Mouse (Mus musculus) hindbrain, embryonic 15.5 days (tissue): ENCODE data around the gene Abhd17a. TPM values are rescaled to one million over a fixed set of nuclear protein-coding genes. Genes with fewer than 3 reads are reported as not detected.
A peak's percentile ranks its signal among the peaks of the same experiment; 100 is the strongest.

ENCODE experiments used
- ATAC-seq: fragments of 200-750 bp; cut with Nextera tagmentation; 2 replicates; pipeline ENCODE4 v1.8.0; 2017; ENCODE audit warnings: low read depth, moderate number of reproducible peaks, moderate TSS enrichment; ENCODE audit not compliant: low FRiP score
- H3K27ac ChIP-seq: fragments of 300-500 bp; sonication (generic); replicated peaks from 2 replicates; pipeline ENCODE4 v1.5.1; 2015; ENCODE audit warnings: mild to moderate bottlenecking, inconsistent platforms
- H3K27me3 ChIP-seq: fragments of 300-500 bp; sonication (generic); 2 replicates; pipeline ENCODE4 v1.6.1; 2015; ENCODE audit warnings: control low read depth, inconsistent platforms
- H3K36me3 ChIP-seq: fragments of 300-500 bp; sonication (generic); 2 replicates; pipeline ENCODE4 v1.6.1; 2015; ENCODE audit warnings: control low read depth, inconsistent platforms
- H3K4me1 ChIP-seq: fragments of 300-500 bp; sonication (generic); replicated peaks from 2 replicates; pipeline ENCODE4 v1.6.1; 2015; ENCODE audit warnings: control low read depth, inconsistent platforms
- H3K4me2 ChIP-seq: fragments of 300-500 bp; sonication (generic); 2 replicates; pipeline ENCODE4 v1.6.1; 2015; ENCODE audit warnings: moderate library complexity, mild to moderate bottlenecking, inconsistent platforms
- H3K4me3 ChIP-seq: fragments of 300-500 bp; sonication (generic); 2 replicates; pipeline ENCODE4 v1.5.1; 2015; ENCODE audit warnings: mild to moderate bottlenecking, inconsistent platforms
- H3K9ac ChIP-seq: fragments of 300-500 bp; sonication (generic); 2 replicates; pipeline ENCODE4 v1.6.1; 2015; ENCODE audit warnings: inconsistent platforms
- H3K9me3 ChIP-seq: fragments of 300-500 bp; sonication (generic); 2 replicates; pipeline ENCODE4 v1.6.1; 2016; ENCODE audit warnings: control low read depth, inconsistent platforms
- WGBS: fragments of 180-500 bp; shearing (Covaris S2); methylation state at CpG from one replicate; pipeline ENCODE4 v1.1.7; 2015; 5-methylcytosine and 5-hydroxymethylcytosine counted together
- polyA plus RNA-seq: library from polyadenylated mRNA; unstranded; fragments of >200 nt; fragmentation: Nextera tagmentation; extraction: Ambion mirVana; gene quantifications from 2 replicates; pipeline ENCODE4 v1.2.1, GENCODE M21; 2015

Abhd17a gene
- polyA plus RNA-seq, 1 experiment from 2014 or later = 159 TPM

- Histone ChIP-seq H3K9me3 (no peaks in the 10 kb centered on the region), H3K4me2 (no peak overlapping the region), H3K4me3 (no peak overlapping the region), H3K4me1 (peaks cover 53% of the 10 kb centered on the region), H3K27me3 (no peaks in the 10 kb centered on the region), H3K36me3 (peaks cover 7% of the 10 kb centered on the region; the same call in 1 of the 2 replicates), H3K9ac (no peak overlapping the region), H3K27ac (no peak overlapping the region)
- ATAC-seq = no peak
- WGBS = 75% methylated on average over 2 of the region's 2 CpGs
These were observed 17.7 kb downstream of the Abhd17a start for GRCm38 (mm10) chr10:80572477-80572876.

GRCm38 (mm10) chr10:80570871-80571836, 19.0 kb downstream of the Abhd17a start:
- Histone ChIP-seq H3K27me3 (no peaks in the 10 kb centered on the region), H3K27ac (peak overlapping the region; percentile 45), H3K9me3 (no peaks in the 10 kb centered on the region), H3K4me3 (peak overlapping the region; percentile 3; the same call in 1 of the 2 replicates), H3K4me1 (peaks cover 62% of the 10 kb centered on the region), H3K9ac (0 out of 2 replicates have a peak overlapping the region, but pooled peaks have one; percentile 11), H3K36me3 (peaks cover 7% of the 10 kb centered on the region; the same call in 1 of the 2 replicates), H3K4me2 (peak overlapping the region; percentile 44)
- WGBS = 17% methylated on average over 30 of the region's 30 CpGs
- ATAC-seq = no peak

DNA sequence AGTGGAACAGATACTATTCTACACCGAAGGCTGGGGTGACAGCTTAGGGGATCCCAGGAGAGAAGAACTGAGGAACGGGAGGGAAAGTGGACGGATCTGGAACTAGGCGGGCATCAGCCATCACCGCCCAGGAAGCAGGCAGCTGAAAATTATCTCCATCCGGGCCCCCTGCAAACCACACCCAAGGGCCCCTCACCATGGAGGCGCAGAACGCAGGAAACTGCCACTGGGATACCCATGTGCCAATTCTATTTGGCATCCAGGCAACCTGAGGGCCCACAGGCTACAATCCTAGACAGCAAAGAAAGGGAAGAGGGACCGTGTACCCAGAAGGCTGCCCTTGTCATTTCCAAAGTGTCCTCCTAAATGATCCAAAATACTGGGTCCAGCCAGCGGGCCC, 19.7 kb downstream of the Abhd17a start:
- H3K27me3 ChIP-seq = no peaks in the 10 kb centered on the region
- H3K9ac ChIP-seq = 0 out of 2 replicates have a peak overlapping the region, but pooled peaks have one; percentile 11
- peaks cover 57% of the 10 kb centered on the region for H3K4me1 ChIP-seq
- no peak overlapping the region for H3K4me3 ChIP-seq
- no peaks in the 10 kb centered on the region for H3K9me3 ChIP-seq
- ATAC-seq = no peak
- H3K4me2 ChIP-seq = peak overlapping the region; percentile 44; the same call in 1 of the 2 replicates
- peaks cover 7% of the 10 kb centered on the region; the same call in 1 of the 2 replicates for H3K36me3 ChIP-seq
- peak overlapping the region; percentile 45; the same call in 1 of the 2 replicates for H3K27ac ChIP-seq
- WGBS = 88% methylated on average over 10 of the region's 10 CpGs

- 44% methylated on average over 10 of the region's 10 CpGs for WGBS
- Histone ChIP-seq H3K27ac (no peak overlapping the region), H3K4me1 (peaks cover 50% of the 10 kb centered on the region), H3K4me3 (no peak overlapping the region), H3K9ac (no peak overlapping the region), H3K36me3 (peaks cover 7% of the 10 kb centered on the region; the same call in 1 of the 2 replicates), H3K9me3 (no peaks in the 10 kb centered on the region), H3K4me2 (no peak overlapping the region), H3K27me3 (no peaks in the 10 kb centered on the region)
- ATAC-seq = no peak
These were observed 20.5 kb downstream of the Abhd17a start for GRCm38 (mm10) chr10:80569664-80570066.

GRCm38 (mm10) chr10:80568876-80569275, 21.3 kb downstream of the Abhd17a start:
- ATAC-seq = no peak
- Histone ChIP-seq H3K27ac (no peak overlapping the region), H3K4me2 (no peak overlapping the region), H3K9ac (no peak overlapping the region), H3K4me3 (no peak overlapping the region), H3K9me3 (no peaks in the 10 kb centered on the region), H3K36me3 (peaks cover 7% of the 10 kb centered on the region; the same call in 1 of the 2 replicates), H3K27me3 (no peaks in the 10 kb centered on the region), H3K4me1 (peaks cover 43% of the 10 kb centered on the region)
- 96% methylated on average over 29 of the region's 29 CpGs for WGBS

- Histone ChIP-seq H3K4me3 (peak overlapping the region; percentile 10; the same call in 1 of the 2 replicates), H3K9ac (no peak overlapping the region), H3K27ac (peak overlapping the region; percentile 60), H3K36me3 (peaks cover 7% of the 10 kb centered on the region; the same call in 1 of the 2 replicates), H3K9me3 (no peaks in the 10 kb centered on the region), H3K27me3 (no peaks in the 10 kb centered on the region), H3K4me2 (peak overlapping the region; percentile 42), H3K4me1 (peaks cover 46% of the 10 kb centered on the region)
- ATAC-seq = peak; percentile 32
- WGBS = 11% methylated on average over 17 of the region's 17 CpGs
These were observed 23.6 kb downstream of the Abhd17a start for GRCm38 (mm10) chr10:80566375-80567092.

DNA sequence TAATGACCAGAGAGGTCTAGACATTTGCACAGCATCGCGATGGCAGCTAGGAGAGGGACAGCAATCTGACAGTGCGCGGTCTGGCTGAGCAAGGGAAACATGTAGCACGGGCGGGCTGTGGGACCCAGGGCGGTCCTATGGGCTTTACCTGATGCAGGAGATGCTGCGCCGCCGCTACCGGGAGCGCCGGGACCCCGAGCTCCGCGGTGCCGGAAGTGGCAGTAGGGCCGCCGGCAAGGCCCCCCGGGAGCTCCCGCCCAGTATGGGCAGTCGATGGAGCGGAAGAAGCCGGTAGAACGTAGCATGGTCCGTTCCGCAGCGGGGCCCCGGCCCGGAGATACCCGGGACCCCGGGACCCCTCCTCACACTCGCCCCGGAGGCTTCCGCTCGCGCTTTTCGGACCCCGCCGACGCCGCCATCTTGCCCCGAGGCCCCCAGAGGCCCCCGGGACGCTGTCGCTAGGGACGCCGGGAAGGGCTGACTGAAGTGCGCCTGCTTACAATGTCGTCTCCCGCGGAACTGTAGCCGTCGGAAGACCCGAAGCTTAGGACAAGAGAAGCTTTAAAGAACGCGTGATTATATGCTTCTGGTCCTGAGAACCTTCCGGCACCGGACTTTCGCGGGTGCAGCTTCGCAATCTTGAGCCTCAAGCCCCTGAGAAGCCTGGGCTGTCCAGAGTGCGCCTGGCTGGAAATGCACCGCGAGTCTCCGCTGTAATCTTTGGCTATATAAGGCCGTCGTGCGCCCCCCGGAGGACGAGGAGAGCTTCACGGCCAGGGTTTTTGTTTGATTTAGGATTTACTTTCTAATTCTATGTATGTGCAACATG, 28.8 kb downstream of the Abhd17a start, which contains the start of gene Rexo1:
Gene Rexo1, minus strand, starts transcription at position 445 of the 829 bp plus-strand sequence.
- WGBS = under 1% methylated on average over 66 of the region's 72 CpGs
- Histone ChIP-seq H3K9me3 (no peaks in the 10 kb centered on the region), H3K36me3 (no peaks in the 10 kb centered on the region), H3K27me3 (no peaks in the 10 kb centered on the region), H3K4me2 (peak within 1 kb of the TSS; percentile 79), H3K4me1 (peaks cover 53% of the 10 kb centered on the region), H3K9ac (peak within 1 kb of the TSS; percentile 87), H3K4me3 (peak within 1 kb of the TSS; percentile 80), H3K27ac (peak within 1 kb of the TSS; percentile 97)
- ATAC-seq = peak; percentile 83

DNA sequence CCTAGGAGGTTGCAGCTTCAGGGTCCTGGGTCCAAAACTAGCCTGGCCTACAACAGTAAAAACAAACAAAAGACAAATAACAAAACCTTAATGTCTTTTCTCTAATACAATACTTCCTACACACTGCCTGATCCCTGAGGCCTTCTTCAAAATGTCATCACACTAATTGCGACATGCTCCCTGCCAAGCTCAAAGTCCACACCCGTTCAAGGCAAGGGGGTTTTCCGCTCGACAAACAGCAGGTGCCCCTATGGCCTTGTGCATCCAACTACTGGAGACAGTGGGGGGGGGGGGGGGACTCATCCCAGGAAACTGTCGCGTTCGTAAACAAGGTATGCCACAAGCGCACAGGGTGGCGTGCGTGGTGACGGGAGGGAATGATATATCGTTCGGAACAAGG, 29.5 kb downstream of the Abhd17a start:
- 2% methylated on average over 13 of the region's 13 CpGs for WGBS
- H3K4me1 ChIP-seq = peaks cover 49% of the 10 kb centered on the region
- H3K9ac ChIP-seq = peak overlapping the region; percentile 87
- ATAC-seq = no peak
- no peaks in the 10 kb centered on the region for H3K9me3 ChIP-seq
- H3K27ac ChIP-seq = peak overlapping the region; percentile 97
- peak overlapping the region; percentile 79 for H3K4me2 ChIP-seq
- H3K36me3 ChIP-seq = no peaks in the 10 kb centered on the region
- H3K27me3 ChIP-seq = no peaks in the 10 kb centered on the region
- H3K4me3 ChIP-seq = peak overlapping the region; percentile 80

DNA sequence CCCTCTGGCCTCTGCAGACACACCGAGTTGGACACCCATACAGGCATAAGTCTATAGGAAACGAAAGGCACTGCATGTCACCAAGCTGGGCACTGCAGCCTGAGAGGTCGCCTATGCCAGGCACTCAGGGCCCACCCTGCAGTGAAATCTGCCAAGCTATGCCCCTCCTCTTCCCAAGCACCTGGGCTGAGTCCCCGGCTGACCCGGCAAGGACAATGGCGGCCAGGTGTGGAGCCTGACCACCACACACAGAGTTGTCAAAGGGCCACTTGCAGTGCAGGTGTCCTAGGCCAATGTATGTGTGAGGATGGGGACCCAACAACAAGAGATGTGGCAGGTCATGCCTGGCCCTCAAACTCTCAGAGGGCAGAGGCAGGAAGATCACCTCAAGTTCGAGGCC, 30.7 kb downstream of the Abhd17a start:
- WGBS = 90% methylated on average over 7 of the region's 7 CpGs
- Histone ChIP-seq H3K27ac (no peak overlapping the region), H3K9ac (no peak overlapping the region), H3K27me3 (no peaks in the 10 kb centered on the region), H3K9me3 (no peaks in the 10 kb centered on the region), H3K4me2 (no peak overlapping the region), H3K4me1 (peaks cover 49% of the 10 kb centered on the region), H3K4me3 (0 out of 2 replicates have a peak overlapping the region, but pooled peaks have one; percentile 80), H3K36me3 (no peaks in the 10 kb centered on the region)
- ATAC-seq = no peak

- Histone ChIP-seq H3K4me1 (peaks cover 42% of the 10 kb centered on the region), H3K9ac (0 out of 2 replicates have a peak overlapping the region, but pooled peaks have one; percentile 16), H3K4me2 (no peak overlapping the region), H3K27ac (no peak overlapping the region), H3K27me3 (no peaks in the 10 kb centered on the region), H3K36me3 (no peaks in the 10 kb centered on the region), H3K9me3 (no peaks in the 10 kb centered on the region), H3K4me3 (no peak overlapping the region)
- no peak for ATAC-seq
- WGBS = 31% methylated on average over 5 of the region's 5 CpGs
These were observed 32.7 kb downstream of the Abhd17a start for GRCm38 (mm10) chr10:80557346-80557965.

DNA sequence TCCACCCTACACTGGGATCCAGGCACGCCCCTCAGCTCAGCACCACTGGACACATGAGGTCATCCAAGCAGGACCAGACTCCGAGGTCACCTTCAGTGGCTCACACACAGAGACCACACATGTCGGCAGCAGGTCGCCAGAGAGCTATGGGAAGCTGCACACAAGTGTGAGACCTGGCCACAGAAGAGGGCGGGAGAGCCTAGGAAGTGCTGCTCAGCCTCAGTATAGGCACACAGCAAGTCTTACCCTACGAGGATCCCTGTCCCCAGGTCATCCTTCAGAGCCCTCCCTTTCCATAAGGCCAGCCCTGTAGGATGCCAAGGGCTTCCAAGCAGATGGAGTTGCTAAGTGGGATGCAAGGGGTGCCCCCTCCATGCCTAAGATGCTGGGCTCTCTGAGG, 36.1 kb downstream of the Abhd17a start:
- Histone ChIP-seq H3K4me1 (peaks cover 18% of the 10 kb centered on the region), H3K4me3 (no peak overlapping the region), H3K27me3 (no peaks in the 10 kb centered on the region), H3K4me2 (no peak overlapping the region), H3K9me3 (no peaks in the 10 kb centered on the region), H3K27ac (no peak overlapping the region), H3K36me3 (peaks cover 12% of the 10 kb centered on the region), H3K9ac (no peak overlapping the region)
- no peak for ATAC-seq
- WGBS = 91% methylated on average over 6 of the region's 6 CpGs
